Mouse (Mus musculus): Measurements from ENCODE around the gene Grin2c. TPM values are rescaled to one million over a fixed set of nuclear protein-coding genes. Genes with fewer than 3 reads are reported as not detected.

Gene Grin2c
- polyA plus RNA-seq, 1 experiment from 2014 or later = not detected

- Histone ChIP-seq H3K4me3 (ENCODE audit: low read depth, low read length) (no peak overlapping the region), H3K36me3 (ENCODE audit: control insufficient read depth, insufficient read depth, low read length) (no peaks in the 10 kb centered on the region), H3K9ac (ENCODE audit: low read depth, low read length) (no peak overlapping the region), H3K4me1 (ENCODE audit: control insufficient read depth, insufficient read depth, low read length) (peaks cover 3% of the 10 kb centered on the region), H3K27me3 (replicated peaks; ENCODE audit: control insufficient read depth, insufficient read depth, low read length) (no peaks in the 10 kb centered on the region), H3K9me3 (ENCODE audit: control insufficient read depth, low read length) (no peaks in the 10 kb centered on the region), H3K27ac (replicated peaks; ENCODE audit: low read depth, low read length) (no peak overlapping the region), H3K4me2 (ENCODE audit: low read depth, low read length) (no peak overlapping the region)
- WGBS = 88% methylated on average over 2 of the region's 2 CpGs
- ATAC-seq (ENCODE audit: low read depth) (no peak), DNase-seq (ENCODE audit: low spot score) (no peak)
Observed at GRCm38 (mm10) chr11:115288305-115288704, 21.3 kb upstream of the Grin2c start.

- H3K36me3 ChIP-seq (ENCODE audit: control insufficient read depth, insufficient read depth, low read length) = no peaks in the 10 kb centered on the region
- H3K27me3 ChIP-seq (replicated peaks; ENCODE audit: control insufficient read depth, insufficient read depth, low read length) = no peaks in the 10 kb centered on the region
- no peak overlapping the region for H3K4me3 ChIP-seq (ENCODE audit: low read depth, low read length)
- no peak overlapping the region for H3K9ac ChIP-seq (ENCODE audit: low read depth, low read length)
- 81% methylated on average over 5 of the region's 5 CpGs for WGBS
- H3K9me3 ChIP-seq (ENCODE audit: control insufficient read depth, low read length) = no peaks in the 10 kb centered on the region
- ATAC-seq (ENCODE audit: low read depth) (no peak), DNase-seq (ENCODE audit: low spot score) (no peak)
- H3K27ac ChIP-seq (replicated peaks; ENCODE audit: low read depth, low read length) = no peak overlapping the region
- H3K4me2 ChIP-seq (ENCODE audit: low read depth, low read length) = no peak overlapping the region
- H3K4me1 ChIP-seq (ENCODE audit: control insufficient read depth, insufficient read depth, low read length) = peaks cover 3% of the 10 kb centered on the region
Observed at GRCm38 (mm10) chr11:115287386-115287785, 20.3 kb upstream of the Grin2c start.

GRCm38 (mm10) chr11:115286201-115286993, 19.4 kb upstream of the Grin2c start:
- 67% methylated on average over 19 of the region's 19 CpGs for WGBS
- Histone ChIP-seq H3K4me1 (ENCODE audit: control insufficient read depth, insufficient read depth, low read length) (peaks cover under 1% of the 10 kb centered on the region), H3K27ac (replicated peaks; ENCODE audit: low read depth, low read length) (no peak overlapping the region), H3K4me2 (ENCODE audit: low read depth, low read length) (no peak overlapping the region), H3K9me3 (ENCODE audit: control insufficient read depth, low read length) (no peaks in the 10 kb centered on the region), H3K36me3 (ENCODE audit: control insufficient read depth, insufficient read depth, low read length) (no peaks in the 10 kb centered on the region), H3K27me3 (replicated peaks; ENCODE audit: control insufficient read depth, insufficient read depth, low read length) (no peaks in the 10 kb centered on the region), H3K4me3 (ENCODE audit: low read depth, low read length) (no peak overlapping the region), H3K9ac (ENCODE audit: low read depth, low read length) (no peak overlapping the region)
- DNase-seq (ENCODE audit: low spot score) = no peak
- ATAC-seq (ENCODE audit: low read depth) = no peak

- no peaks in the 10 kb centered on the region for H3K36me3 ChIP-seq (ENCODE audit: control insufficient read depth, insufficient read depth, low read length)
- H3K4me2 ChIP-seq (ENCODE audit: low read depth, low read length) = no peak overlapping the region
- no peak overlapping the region for H3K9ac ChIP-seq (ENCODE audit: low read depth, low read length)
- 56% methylated on average over 2 of the region's 4 CpGs for WGBS
- H3K4me1 ChIP-seq (ENCODE audit: control insufficient read depth, insufficient read depth, low read length) = no peaks in the 10 kb centered on the region
- no peaks in the 10 kb centered on the region for H3K27me3 ChIP-seq (replicated peaks; ENCODE audit: control insufficient read depth, insufficient read depth, low read length)
- ATAC-seq (ENCODE audit: low read depth) (no peak), DNase-seq (ENCODE audit: low spot score) (no peak)
- no peaks in the 10 kb centered on the region for H3K9me3 ChIP-seq (ENCODE audit: control insufficient read depth, low read length)
- H3K27ac ChIP-seq (replicated peaks; ENCODE audit: low read depth, low read length) = no peak overlapping the region
- H3K4me3 ChIP-seq (ENCODE audit: low read depth, low read length) = no peak overlapping the region
Observed at GRCm38 (mm10) chr11:115285282-115285681, 18.2 kb upstream of the Grin2c start.

- 81% methylated on average over 12 of the region's 12 CpGs for WGBS
- H3K9ac ChIP-seq (ENCODE audit: low read depth, low read length) = no peak overlapping the region
- ATAC-seq (ENCODE audit: low read depth) (no peak), DNase-seq (ENCODE audit: low spot score) (no peak)
- H3K9me3 ChIP-seq (ENCODE audit: control insufficient read depth, low read length) = no peaks in the 10 kb centered on the region
- no peak overlapping the region for H3K4me2 ChIP-seq (ENCODE audit: low read depth, low read length)
- no peaks in the 10 kb centered on the region for H3K36me3 ChIP-seq (ENCODE audit: control insufficient read depth, insufficient read depth, low read length)
- H3K27me3 ChIP-seq (replicated peaks; ENCODE audit: control insufficient read depth, insufficient read depth, low read length) = no peaks in the 10 kb centered on the region
- no peak overlapping the region for H3K4me3 ChIP-seq (ENCODE audit: low read depth, low read length)
- H3K27ac ChIP-seq (replicated peaks; ENCODE audit: low read depth, low read length) = no peak overlapping the region
- H3K4me1 ChIP-seq (ENCODE audit: control insufficient read depth, insufficient read depth, low read length) = no peaks in the 10 kb centered on the region
Observed at GRCm38 (mm10) chr11:115283891-115284620, 17.0 kb upstream of the Grin2c start.

- Histone ChIP-seq H3K27me3 (replicated peaks; ENCODE audit: control insufficient read depth, insufficient read depth, low read length) (no peaks in the 10 kb centered on the region), H3K4me2 (ENCODE audit: low read depth, low read length) (no peak overlapping the region), H3K36me3 (ENCODE audit: control insufficient read depth, insufficient read depth, low read length) (no peaks in the 10 kb centered on the region), H3K4me3 (ENCODE audit: low read depth, low read length) (no peak overlapping the region), H3K9me3 (ENCODE audit: control insufficient read depth, low read length) (no peaks in the 10 kb centered on the region), H3K4me1 (ENCODE audit: control insufficient read depth, insufficient read depth, low read length) (no peaks in the 10 kb centered on the region), H3K9ac (ENCODE audit: low read depth, low read length) (no peak overlapping the region), H3K27ac (replicated peaks; ENCODE audit: low read depth, low read length) (no peak overlapping the region)
- no peak for ATAC-seq (ENCODE audit: low read depth)
- WGBS = 62% methylated on average over 9 of the region's 9 CpGs
- no peak for DNase-seq (ENCODE audit: low spot score)
Observed at GRCm38 (mm10) chr11:115283486-115283765, 16.4 kb upstream of the Grin2c start.

GRCm38 (mm10) chr11:115282723-115283485, 15.9 kb upstream of the Grin2c start:
- no peak overlapping the region for H3K9ac ChIP-seq (ENCODE audit: low read depth, low read length)
- H3K4me3 ChIP-seq (ENCODE audit: low read depth, low read length) = no peak overlapping the region
- WGBS = 82% methylated on average over 8 of the region's 8 CpGs

GRCm38 (mm10) chr11:115282295-115282694, 15.3 kb upstream of the Grin2c start:
- DNase-seq (ENCODE audit: low spot score) (no peak), ATAC-seq (ENCODE audit: low read depth) (no peak)
- H3K36me3 ChIP-seq (ENCODE audit: control insufficient read depth, insufficient read depth, low read length) = no peaks in the 10 kb centered on the region
- H3K4me1 ChIP-seq (ENCODE audit: control insufficient read depth, insufficient read depth, low read length) = peaks cover 8% of the 10 kb centered on the region
- H3K27ac ChIP-seq (replicated peaks; ENCODE audit: low read depth, low read length) = no peak overlapping the region
- H3K4me3 ChIP-seq (ENCODE audit: low read depth, low read length) = no peak overlapping the region
- WGBS = 71% methylated on average over 8 of the region's 8 CpGs
- no peak overlapping the region for H3K9ac ChIP-seq (ENCODE audit: low read depth, low read length)
- no peaks in the 10 kb centered on the region for H3K9me3 ChIP-seq (ENCODE audit: control insufficient read depth, low read length)
- H3K27me3 ChIP-seq (replicated peaks; ENCODE audit: control insufficient read depth, insufficient read depth, low read length) = no peaks in the 10 kb centered on the region
- no peak overlapping the region for H3K4me2 ChIP-seq (ENCODE audit: low read depth, low read length)

More at GRCm38 (mm10) chr11:115282723-115283485, 15.9 kb upstream of the Grin2c start:
- ATAC-seq (ENCODE audit: low read depth) = no peak; the same call in 1 of the 2 replicates
- peaks cover 4% of the 10 kb centered on the region for H3K4me1 ChIP-seq (ENCODE audit: control insufficient read depth, insufficient read depth, low read length)
- no peak overlapping the region for H3K27ac ChIP-seq (replicated peaks; ENCODE audit: low read depth, low read length)
- H3K4me2 ChIP-seq (ENCODE audit: low read depth, low read length) = no peak overlapping the region
- no peaks in the 10 kb centered on the region for H3K9me3 ChIP-seq (ENCODE audit: control insufficient read depth, low read length)
- H3K27me3 ChIP-seq (replicated peaks; ENCODE audit: control insufficient read depth, insufficient read depth, low read length) = no peaks in the 10 kb centered on the region
- no peaks in the 10 kb centered on the region for H3K36me3 ChIP-seq (ENCODE audit: control insufficient read depth, insufficient read depth, low read length)
- no peak for DNase-seq (ENCODE audit: low spot score)
